Mouse (Mus musculus) embryonic facial prominence, embryonic 12.5 days (tissue): ENCODE measurements around the gene Bri3. TPM values are rescaled to one million over a fixed set of nuclear protein-coding genes. Genes with fewer than 3 reads are reported as not detected.

Source experiments
- polyA plus RNA-seq: library from polyadenylated mRNA; unstranded; fragments of >200 nt; fragmentation: Nextera tagmentation; extraction: Ambion mirVana; gene quantifications from 2 replicates; pipeline ENCODE4 v1.2.1, GENCODE M21; 2016

Bri3 gene
- polyA plus RNA-seq, 1 experiment from 2014 or later: 143 TPM

Other genes with a start within 250 kb of the Bri3 start
- gene Ccz1, start 229.6 kb upstream of the Bri3 start, polyA plus RNA-seq: 95.2 and 96.2 TPM in 2 replicates
- gene Ocm, start 217.8 kb upstream of the Bri3 start, polyA plus RNA-seq: not detected in 2 replicates
- 5.3 and 5.6 TPM in 2 replicates for gene Lmtk2, start 144.0 kb upstream of the Bri3 start, polyA plus RNA-seq
- 0.08 and 0.10 TPM in 2 replicates for gene Bhlha15, start 54.2 kb upstream of the Bri3 start, polyA plus RNA-seq
- gene Tecpr1, start 20.8 kb upstream of the Bri3 start, polyA plus RNA-seq: 27.4 and 30.7 TPM in 2 replicates
- gene Baiap2l1, start 113.7 kb downstream of the Bri3 start, polyA plus RNA-seq: 4.9 and 5.1 TPM in 2 replicates